Mouse (Mus musculus): ENCODE data around the gene Rint1. TPM values are rescaled to one million over a fixed set of nuclear protein-coding genes. Genes with fewer than 3 reads are reported as not detected.

Gene Rint1
- total and polyA plus RNA-seq, 2 experiments from 2014 or later = 24.0 to 26.5 TPM

DNA sequence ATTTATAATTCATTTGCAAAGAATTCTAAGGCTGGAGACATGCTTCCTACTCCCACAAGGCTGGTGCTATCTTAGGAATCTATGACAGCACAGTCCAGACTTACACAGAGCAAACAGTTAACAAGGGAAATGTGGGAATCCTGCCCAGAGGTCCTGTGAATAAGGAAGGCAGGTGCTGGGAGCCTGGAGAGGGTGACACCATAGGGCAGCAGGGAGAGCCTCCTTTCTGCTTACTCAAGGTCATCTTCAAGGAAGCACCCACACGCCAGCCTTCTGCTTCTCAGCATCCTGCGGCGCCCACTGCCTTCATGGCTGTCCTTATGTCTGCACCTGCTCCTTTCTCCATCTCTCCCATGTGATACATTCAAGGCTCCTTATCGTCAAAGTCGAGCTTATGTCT is 23.0 kb upstream of the Rint1 start:
- Histone ChIP-seq H3K36me3 (ENCODE audit: insufficient read depth, low read length) (peaks cover 33% of the 10 kb centered on the region), H3K9ac (replicated peaks; ENCODE audit: low read length) (no peak overlapping the region), H3K27me3 (ENCODE audit: insufficient read depth, low read length) (no peaks in the 10 kb centered on the region), H3K4me1 (ENCODE audit: insufficient read depth, low read length) (no peaks in the 10 kb centered on the region), H3K27ac (no peak overlapping the region), H3K4me2 (ENCODE audit: low read depth, low read length) (no peak overlapping the region), H3K9me3 (ENCODE audit: low read length) (no peaks in the 10 kb centered on the region), H3K4me3 (ENCODE audit: low read length) (no peak overlapping the region)
- no peak for TF ChIP-seq CTCF (IDR thresholded peaks at IDR 0.05; ENCODE audit: low read depth)
- 94% methylated on average over 5 of the region's 5 CpGs for WGBS
- no peak for DNase-seq (ENCODE audit: low spot score)
- ATAC-seq = no peak

DNA sequence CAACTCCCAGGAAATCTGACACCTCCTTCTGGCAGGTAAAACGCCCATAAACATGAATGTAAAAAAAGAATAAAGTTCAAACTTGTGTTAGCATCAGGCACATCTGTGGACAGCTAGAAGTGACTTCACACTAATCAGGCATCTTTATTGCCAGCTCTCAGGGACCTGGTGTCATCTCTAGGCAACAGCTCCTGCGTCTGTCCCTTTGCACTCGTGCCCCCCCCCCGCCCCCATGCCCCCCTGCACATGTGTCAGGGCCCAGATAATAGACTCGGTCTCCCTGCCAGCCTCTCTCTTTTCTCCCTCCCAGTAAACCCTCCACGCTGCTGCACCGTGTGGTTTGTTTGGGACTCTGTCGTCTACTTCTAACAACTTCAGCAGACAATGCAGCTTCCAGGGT is 16.4 kb upstream of the Rint1 start:
- no peaks in the 10 kb centered on the region for H3K27me3 ChIP-seq (ENCODE audit: insufficient read depth, low read length)
- no peak overlapping the region for H3K27ac ChIP-seq
- TF ChIP-seq CTCF (IDR thresholded peaks at IDR 0.05; ENCODE audit: low read depth) = no peak
- H3K4me1 ChIP-seq (ENCODE audit: insufficient read depth, low read length) = no peaks in the 10 kb centered on the region
- H3K4me2 ChIP-seq (ENCODE audit: low read depth, low read length) = no peak overlapping the region
- ATAC-seq = peak; percentile 40; the same call in 1 of the 2 replicates
- H3K4me3 ChIP-seq (ENCODE audit: low read length) = no peak overlapping the region
- no peaks in the 10 kb centered on the region for H3K9me3 ChIP-seq (ENCODE audit: low read length)
- 50% methylated on average over 8 of the region's 8 CpGs for WGBS
- DNase-seq (ENCODE audit: low spot score) = peak; percentile 8
- H3K36me3 ChIP-seq (ENCODE audit: insufficient read depth, low read length) = peaks cover 22% of the 10 kb centered on the region
- H3K9ac ChIP-seq (replicated peaks; ENCODE audit: low read length) = no peak overlapping the region

- H3K9ac ChIP-seq (replicated peaks; ENCODE audit: low read length) = no peak overlapping the region
- no peak overlapping the region for H3K4me3 ChIP-seq (ENCODE audit: low read length)
- H3K4me1 ChIP-seq (ENCODE audit: insufficient read depth, low read length) = no peaks in the 10 kb centered on the region
- no peak overlapping the region for H3K4me2 ChIP-seq (ENCODE audit: low read depth, low read length)
- TF ChIP-seq CTCF (IDR thresholded peaks at IDR 0.05; ENCODE audit: low read depth) = no peak
- ATAC-seq (no peak), DNase-seq (ENCODE audit: low spot score) (no peak)
- peaks cover under 1% of the 10 kb centered on the region; the same call in 1 of the 2 replicates for H3K36me3 ChIP-seq (ENCODE audit: insufficient read depth, low read length)
- H3K27me3 ChIP-seq (ENCODE audit: insufficient read depth, low read length) = no peaks in the 10 kb centered on the region
- 89% methylated on average over 6 of the region's 6 CpGs for WGBS
- no peaks in the 10 kb centered on the region for H3K9me3 ChIP-seq (ENCODE audit: low read length)
- no peak overlapping the region for H3K27ac ChIP-seq
Observed at GRCm38 (mm10) chr5:23774186-23774585, 13.3 kb upstream of the Rint1 start.

- Histone ChIP-seq H3K4me1 (ENCODE audit: insufficient read depth, low read length) (no peaks in the 10 kb centered on the region), H3K4me2 (ENCODE audit: low read depth, low read length) (no peak overlapping the region), H3K9me3 (ENCODE audit: low read length) (no peaks in the 10 kb centered on the region), H3K36me3 (ENCODE audit: insufficient read depth, low read length) (no peaks in the 10 kb centered on the region), H3K9ac (replicated peaks; ENCODE audit: low read length) (no peak overlapping the region), H3K27ac (no peak overlapping the region), H3K4me3 (ENCODE audit: low read length) (no peak overlapping the region), H3K27me3 (ENCODE audit: insufficient read depth, low read length) (no peaks in the 10 kb centered on the region)
- DNase-seq (ENCODE audit: low spot score) (no peak), ATAC-seq (no peak)
- no peak for TF ChIP-seq CTCF (IDR thresholded peaks at IDR 0.05; ENCODE audit: low read depth)
- 89% methylated on average over 4 of the region's 4 CpGs for WGBS
Observed at GRCm38 (mm10) chr5:23780516-23780915, 7.0 kb upstream of the Rint1 start.

DNA sequence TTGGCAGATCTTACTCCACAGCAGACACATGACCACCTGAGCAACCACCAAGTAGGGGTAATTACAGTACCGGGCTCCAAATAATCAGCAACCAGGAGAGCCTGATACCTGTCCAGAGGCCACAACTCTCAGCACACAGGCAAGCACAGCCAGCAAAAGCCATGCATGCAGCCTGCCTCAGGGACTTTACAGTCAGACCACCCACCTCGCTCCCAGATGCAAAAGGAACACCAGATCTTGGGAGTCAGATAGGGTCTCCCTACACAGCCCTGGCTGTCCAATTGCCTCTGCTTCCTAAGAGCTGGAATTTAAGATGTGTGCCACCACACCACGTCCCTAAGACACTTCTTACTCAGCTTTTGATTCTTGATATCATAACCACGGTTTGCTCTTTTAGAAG is 6.3 kb upstream of the Rint1 start:
- Histone ChIP-seq H3K4me2 (ENCODE audit: low read depth, low read length) (no peak overlapping the region), H3K27me3 (ENCODE audit: insufficient read depth, low read length) (no peaks in the 10 kb centered on the region), H3K9ac (replicated peaks; ENCODE audit: low read length) (no peak overlapping the region), H3K4me3 (ENCODE audit: low read length) (no peak overlapping the region), H3K27ac (no peak overlapping the region), H3K9me3 (ENCODE audit: low read length) (no peaks in the 10 kb centered on the region), H3K36me3 (ENCODE audit: insufficient read depth, low read length) (no peaks in the 10 kb centered on the region), H3K4me1 (ENCODE audit: insufficient read depth, low read length) (no peaks in the 10 kb centered on the region)
- ATAC-seq (no peak), DNase-seq (ENCODE audit: low spot score) (no peak)
- 87% methylated on average over 4 of the region's 4 CpGs for WGBS
- no peak for TF ChIP-seq CTCF (IDR thresholded peaks at IDR 0.05; ENCODE audit: low read depth)

- Histone ChIP-seq H3K27me3 (ENCODE audit: insufficient read depth, low read length) (no peaks in the 10 kb centered on the region), H3K36me3 (ENCODE audit: insufficient read depth, low read length) (no peaks in the 10 kb centered on the region), H3K4me2 (ENCODE audit: low read depth, low read length) (peak overlapping the region; percentile 77), H3K27ac (0 out of 2 replicates have a peak overlapping the region, but pooled peaks have one; percentile 77), H3K9me3 (ENCODE audit: low read length) (no peaks in the 10 kb centered on the region), H3K4me1 (ENCODE audit: insufficient read depth, low read length) (no peaks in the 10 kb centered on the region), H3K4me3 (ENCODE audit: low read length) (peak overlapping the region; percentile 91), H3K9ac (replicated peaks; ENCODE audit: low read length) (peak overlapping the region; percentile 79; the same call in 1 of the 2 replicates)
- DNase-seq (ENCODE audit: low spot score) (no peak), ATAC-seq (no peak)
- 50% methylated on average over 8 of the region's 8 CpGs for WGBS
- no peak for TF ChIP-seq CTCF (IDR thresholded peaks at IDR 0.05; ENCODE audit: low read depth)
Observed at GRCm38 (mm10) chr5:23782051-23782810, 5.3 kb upstream of the Rint1 start.
